Mouse (Mus musculus) heart, embryonic 14.5 days (tissue): ENCODE results near the gene Ttc3. TPM values are rescaled to one million over a fixed set of nuclear protein-coding genes. Genes with fewer than 3 reads are reported as not detected.

Experiments used
- ATAC-seq: fragments of 200-750 bp; cut with Nextera tagmentation; 2 replicates; pipeline ENCODE4 v1.8.0; 2017; ENCODE audit warnings: low read depth, moderate TSS enrichment; ENCODE audit not compliant: insufficient number of reproducible peaks, insufficient read depth, low FRiP score
- H3K27ac ChIP-seq, 2 experiments: fragments of 200-500 bp in 1 of 2; fragments of 300-500 bp in 1 of 2; sonication (generic) in 1 of 2; replicated peaks in 1 of 2; 2 replicates each; pipeline ENCODE4 v1.5.1; 2012 to 2014; ENCODE audit warnings: low read depth in 2 of 2, low read length in 2 of 2, control low read depth in 1 of 2, mild to moderate bottlenecking in 1 of 2, mixed read lengths in 1 of 2; ENCODE audit not compliant: control insufficient read depth in 1 of 2, insufficient read depth in 1 of 2
- H3K27me3 ChIP-seq: fragments of 300-500 bp; sonication (generic); 2 replicates; pipeline ENCODE4 v1.6.1; 2014; ENCODE audit warnings: mild to moderate bottlenecking, low read length, control low read depth; ENCODE audit not compliant: control insufficient read depth, insufficient read depth
- H3K36me3 ChIP-seq: fragments of 300-500 bp; sonication (generic); 2 replicates; pipeline ENCODE4 v1.6.1; 2014; ENCODE audit warnings: mild to moderate bottlenecking, control low read depth, low read length, mixed read lengths; ENCODE audit not compliant: control insufficient read depth, insufficient read depth
- H3K4me1 ChIP-seq, 2 experiments: fragments of 200-500 bp in 1 of 2; fragments of 300-500 bp in 1 of 2; sonication (generic) in 1 of 2; 2 replicates each; pipeline ENCODE4 v1.6.1; 2012 to 2014; ENCODE audit warnings: low read length in 2 of 2, control low read depth in 1 of 2, mixed read lengths in 1 of 2; ENCODE audit not compliant: control insufficient read depth in 2 of 2, insufficient read depth in 2 of 2
- H3K4me2 ChIP-seq: fragments of 300-500 bp; sonication (generic); 2 replicates; pipeline ENCODE4 v1.6.1; 2014; ENCODE audit warnings: mild to moderate bottlenecking, low read length
- H3K4me3 ChIP-seq, 2 experiments: fragments of 200-500 bp in 1 of 2; fragments of 300-500 bp in 1 of 2; sonication (generic) in 1 of 2; 2 replicates each; pipeline ENCODE4 v1.5.1; 2012 to 2014; ENCODE audit warnings: low read length in 2 of 2, mild to moderate bottlenecking in 2 of 2, control low read depth in 1 of 2, low read depth in 1 of 2, moderate library complexity in 1 of 2; ENCODE audit not compliant: control insufficient read depth in 1 of 2, insufficient read depth in 1 of 2
- H3K9ac ChIP-seq: fragments of 300-500 bp; sonication (generic); 2 replicates; pipeline ENCODE4 v1.6.1; 2014; ENCODE audit warnings: mild to moderate bottlenecking, low read length
- H3K9me3 ChIP-seq: fragments of 300-500 bp; sonication (generic); 2 replicates; pipeline ENCODE4 v1.6.1; 2016; ENCODE audit warnings: low read length, control low read depth; ENCODE audit not compliant: control insufficient read depth
- WGBS: fragments of 180-500 bp; shearing (Covaris S2); extraction: QIAGEN DNeasy Blood & Tissue Kit; methylation state at CpG from one replicate; pipeline ENCODE4 v1.1.7; 2014; 5-methylcytosine and 5-hydroxymethylcytosine counted together
- polyA plus RNA-seq: library from polyadenylated mRNA; unstranded; fragments of >200 nt; fragmentation: Nextera tagmentation; extraction: Ambion mirVana; gene quantifications from 2 replicates; pipeline ENCODE4 v1.2.1, GENCODE M21; 2014

Ttc3 gene
- polyA plus RNA-seq, 1 experiment from 2014 or later: 200 TPM

GRCm38 (mm10) chr16:94362174-94362873 lies 8.1 kb upstream of the Ttc3 start:
- Histone ChIP-seq H3K4me2 (peak overlapping the region; percentile 38; the same call in 1 of the 2 replicates), H3K4me3 (no peak overlapping the region)
- ATAC-seq: peak; percentile 78

GRCm38 (mm10) chr16:94363814-94364213 lies 6.6 kb upstream of the Ttc3 start:
- Histone ChIP-seq H3K27me3 (no peaks in the 10 kb centered on the region), H3K4me1 (peaks cover 5 to 19% of the 10 kb centered on the region in 2 experiments), H3K9ac (no peak overlapping the region), H3K27ac (no peak overlapping the region), H3K36me3 (peaks cover 14% of the 10 kb centered on the region), H3K9me3 (no peaks in the 10 kb centered on the region), H3K4me3 (no peak overlapping the region), H3K4me2 (no peak overlapping the region)
- no peak for ATAC-seq
- WGBS: 83% methylated on average over 4 of the region's 4 CpGs

More at GRCm38 (mm10) chr16:94362174-94362873, 8.1 kb upstream of the Ttc3 start:
- Histone ChIP-seq H3K9me3 (no peaks in the 10 kb centered on the region), H3K9ac (no peak overlapping the region), H3K27me3 (no peaks in the 10 kb centered on the region), H3K36me3 (peaks cover 9% of the 10 kb centered on the region; the same call in 1 of the 2 replicates), H3K27ac (peak overlapping the region; percentile 57 to 64; a peak in 3 of 4 replicates), H3K4me1 (peaks cover 5 to 13% of the 10 kb centered on the region in 2 experiments)
- 24% methylated on average over 10 of the region's 10 CpGs for WGBS

GRCm38 (mm10) chr16:94365435-94365834 lies 5.0 kb upstream of the Ttc3 start:
- ATAC-seq: no peak
- Histone ChIP-seq H3K27me3 (no peaks in the 10 kb centered on the region), H3K9me3 (no peaks in the 10 kb centered on the region), H3K4me3 (no peak overlapping the region), H3K9ac (no peak overlapping the region), H3K4me1 (peaks cover 5 to 29% of the 10 kb centered on the region in 2 experiments), H3K36me3 (peaks cover 14% of the 10 kb centered on the region), H3K4me2 (no peak overlapping the region), H3K27ac (no peak overlapping the region)
- WGBS: 77% methylated on average over 3 of the region's 3 CpGs

GRCm38 (mm10) chr16:94369596-94370172 lies 734 bp upstream of the Ttc3 start:
- Histone ChIP-seq H3K9ac (peak overlapping the region; percentile 95), H3K9me3 (no peaks in the 10 kb centered on the region), H3K4me2 (peak overlapping the region; percentile 65), H3K36me3 (peaks cover 10% of the 10 kb centered on the region), H3K27me3 (no peaks in the 10 kb centered on the region), H3K4me1 (peaks cover 0 to 38% of the 10 kb centered on the region in 2 experiments; a peak in 2 of 4 replicates), H3K27ac (peak overlapping the region; percentile 98 to 99), H3K4me3 (peak overlapping the region; percentile 80 to 93)
- 9% methylated on average over 6 of the region's 6 CpGs for WGBS
- no peak for ATAC-seq

GRCm38 (mm10) chr16:94370915-94371300 lies 490 bp downstream of the Ttc3 start:
- Histone ChIP-seq H3K27me3 (no peaks in the 10 kb centered on the region), H3K4me1 (peaks cover 0 to 39% of the 10 kb centered on the region in 2 experiments; a peak in 2 of 4 replicates), H3K36me3 (peaks cover 5% of the 10 kb centered on the region; the same call in 1 of the 2 replicates), H3K9me3 (no peaks in the 10 kb centered on the region), H3K4me3 (peak overlapping the region; percentile 80 to 93), H3K4me2 (peak overlapping the region; percentile 65), H3K27ac (peak overlapping the region; percentile 89 to 98), H3K9ac (peak overlapping the region; percentile 95)
- WGBS: 0% methylated on average over 43 of the region's 43 CpGs
- peak; percentile 86 for ATAC-seq

GRCm38 (mm10) chr16:94371301-94371931 lies 998 bp downstream of the Ttc3 start, which contains the start of gene Pigp:
Pigp (minus strand) TSS chr16:94371842.
- WGBS: under 1% methylated on average over 30 of the region's 43 CpGs
- Histone ChIP-seq H3K4me2 (peak within 1 kb of the TSS; percentile 65), H3K9me3 (no peaks in the 10 kb centered on the region), H3K9ac (peak within 1 kb of the TSS; percentile 95), H3K4me1 (peaks cover 0 to 39% of the 10 kb centered on the region in 2 experiments; a peak in 2 of 4 replicates), H3K4me3 (peak within 1 kb of the TSS; percentile 80 to 93), H3K36me3 (peaks cover 5% of the 10 kb centered on the region; the same call in 1 of the 2 replicates), H3K27me3 (no peaks in the 10 kb centered on the region), H3K27ac (peak within 1 kb of the TSS; percentile 89 to 98)
- ATAC-seq: peak; percentile 77

- H3K4me2 ChIP-seq: no peak overlapping the region
- no peaks in the 10 kb centered on the region for H3K9me3 ChIP-seq
- no peak overlapping the region for H3K4me3 ChIP-seq
- 45% methylated on average over 1 of the region's 1 CpGs for WGBS
- H3K4me1 ChIP-seq: peaks cover 4 to 27% of the 10 kb centered on the region in 2 experiments; a peak in 3 of 4 replicates
- H3K9ac ChIP-seq: no peak overlapping the region
- no peaks in the 10 kb centered on the region for H3K36me3 ChIP-seq
- no peaks in the 10 kb centered on the region for H3K27me3 ChIP-seq
- ATAC-seq: no peak
- H3K27ac ChIP-seq: no peak overlapping the region
Measured at GRCm38 (mm10) chr16:94379386-94379785, 9.0 kb downstream of the Ttc3 start.
